Mouse (Mus musculus): ENCODE measurements at regions not wholly inside any gene's neighbourhood (a gene's known extent, or its start where the extent isn't known, plus 50 kb on each side); places are given as distances from the start of the nearest gene placed in this dataset.

- TF ChIP-seq CTCF (conservative IDR thresholded peaks at IDR 0.05; ENCODE audit: insufficient read depth, insufficient read length, low read depth, low read length) (no peak), POLR2A (IDR thresholded peaks at IDR 0.05; ENCODE audit: low read depth, low read length) (no peak)
These were observed 66.1 kb upstream of the Stx16 start for GRCm38 (mm10) chr2:174010038-174010437.
